Mouse (Mus musculus) kidney, adult 8-10 months (tissue): ENCODE measurements around the gene Itgav.

Source experiments
- DNase-seq, 2 experiments: peaks; one replicate each; pipeline ENCODE4 v3.0.0; 2022

Itgav gene

GRCm38 (mm10) chr2:83754306-83754837, 30.2 kb downstream of the Itgav start:
- DNase-seq: no peak

GRCm38 (mm10) chr2:83758606-83759215, 34.5 kb downstream of the Itgav start:
- DNase-seq: peak in 1 of 2 experiments; percentile 22

GRCm38 (mm10) chr2:83759216-83759648, 35.0 kb downstream of the Itgav start:
- DNase-seq: peak; percentile 77 to 79

- peak in 1 of 2 experiments; percentile 28 for DNase-seq
These were observed 35.5 kb downstream of the Itgav start for GRCm38 (mm10) chr2:83759667-83760066.

GRCm38 (mm10) chr2:83760112-83760511, 35.9 kb downstream of the Itgav start:
- no peak for DNase-seq

GRCm38 (mm10) chr2:83761506-83761905, 37.3 kb downstream of the Itgav start:
- DNase-seq: no peak

GRCm38 (mm10) chr2:83762106-83762855, 38.1 kb downstream of the Itgav start:
- no peak for DNase-seq

- peak; percentile 59 to 74 for DNase-seq
These were observed 41.9 kb downstream of the Itgav start for GRCm38 (mm10) chr2:83766058-83766457.

GRCm38 (mm10) chr2:83766878-83767277, 42.7 kb downstream of the Itgav start:
- DNase-seq: no peak

- no peak for DNase-seq
These were observed 44.3 kb downstream of the Itgav start for GRCm38 (mm10) chr2:83768311-83769047.

GRCm38 (mm10) chr2:83771155-83771812, 47.1 kb downstream of the Itgav start:
- peak; percentile 48 to 67 for DNase-seq

- DNase-seq: no peak
These were observed 67.3 kb downstream of the Itgav start for GRCm38 (mm10) chr2:83791330-83792073.

GRCm38 (mm10) chr2:83792102-83792501, 67.9 kb downstream of the Itgav start:
- DNase-seq: no peak

- no peak for DNase-seq
These were observed 71.6 kb downstream of the Itgav start for GRCm38 (mm10) chr2:83795766-83796165.

GRCm38 (mm10) chr2:83797902-83798497, 73.8 kb downstream of the Itgav start:
- no peak for DNase-seq

- DNase-seq: peak; percentile 20 to 43
These were observed 88.5 kb downstream of the Itgav start, which contains the start of gene Fam171b for GRCm38 (mm10) chr2:83812483-83813272. Fam171b (plus strand) TSS chr2:83812636.

- no peak for DNase-seq
These were observed 89.2 kb downstream of the Itgav start for GRCm38 (mm10) chr2:83813273-83813892.

- DNase-seq: no peak
These were observed 89.8 kb downstream of the Itgav start for GRCm38 (mm10) chr2:83814009-83814408.

- DNase-seq: no peak
These were observed 92.0 kb downstream of the Itgav start for GRCm38 (mm10) chr2:83816147-83816546.

- no peak for DNase-seq
These were observed 101.0 kb downstream of the Itgav start for GRCm38 (mm10) chr2:83825161-83825560.
